Mouse (Mus musculus): ENCODE data around the gene Mup20. TPM values are rescaled to one million over a fixed set of nuclear protein-coding genes. Genes with fewer than 3 reads are reported as not detected.
"Not testable (repeated sequence)": the region's sequence is repeated elsewhere in the genome, so short reads cannot be mapped to it uniquely, and the experiment has no call there.

The Mup20 gene
- polyA plus RNA-seq (2012; rRNA removed): not detected in 2 replicates

DNA sequence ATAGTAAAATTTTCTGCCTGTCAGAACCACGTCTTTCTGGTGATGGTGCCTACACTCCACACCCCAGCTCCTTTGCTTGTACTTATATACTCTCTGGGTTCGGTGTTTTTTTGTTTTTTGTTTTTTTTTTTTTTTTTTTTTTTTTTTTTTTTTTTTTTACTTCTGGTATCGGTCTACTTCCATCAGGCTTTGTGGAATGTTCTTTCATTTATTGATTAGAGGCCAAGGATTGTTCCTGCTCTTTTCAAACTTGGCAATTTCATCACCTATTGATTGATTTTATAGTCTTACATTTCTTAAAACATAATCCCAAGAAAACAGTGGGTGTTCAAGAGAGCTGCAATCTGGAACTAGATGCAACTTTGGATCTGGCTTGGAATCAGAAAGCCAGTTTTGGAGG, at the start of gene Mup20:
TSS of gene Mup20 (minus strand) at position 101 of the 400 bp plus-strand sequence.
- DNase-seq (ENCODE audit: low read depth): not testable (repeated sequence)

DNA sequence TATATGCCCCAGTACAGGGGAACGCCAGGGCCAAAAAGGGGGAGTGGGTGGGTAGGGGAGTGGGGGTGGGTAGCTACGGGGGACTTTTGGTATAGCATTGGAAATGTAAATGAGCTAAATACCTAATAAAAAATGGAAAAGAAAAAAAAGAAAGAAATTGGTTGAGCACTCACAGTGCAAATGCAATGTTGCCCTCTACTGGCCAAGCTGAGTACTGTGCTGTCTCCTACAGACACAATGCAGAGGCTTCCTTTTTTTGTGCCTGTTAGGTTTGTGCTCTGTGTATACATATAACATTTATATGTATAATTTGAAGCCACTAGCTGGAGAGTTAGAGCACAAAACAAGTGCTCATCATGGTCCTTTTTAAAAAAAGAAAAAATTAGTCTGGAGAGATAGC, 49.4 kb upstream of the Mup20 start:
- DNase-seq (ENCODE audit: low read depth): not testable (repeated sequence)

DNA sequence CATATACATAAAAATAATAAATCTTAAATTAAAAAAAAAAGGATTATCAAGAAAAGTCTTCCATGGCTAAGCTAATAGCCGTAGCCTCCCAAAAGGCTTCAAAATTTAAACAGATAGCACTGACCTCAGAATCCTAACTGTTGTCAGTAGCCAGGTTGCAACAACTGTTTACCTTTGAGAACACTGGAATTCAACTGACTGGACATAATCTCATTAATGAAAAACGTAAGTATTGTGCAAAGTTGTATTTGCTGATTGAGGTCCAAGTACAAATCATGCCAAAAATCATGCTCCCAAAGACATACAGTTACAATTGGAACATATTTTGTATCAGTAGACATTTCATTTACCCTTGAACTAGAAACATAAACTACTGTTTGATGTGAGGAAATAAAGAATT, 34.0 kb upstream of the Mup20 start:
- DNase-seq (ENCODE audit: low read depth): no peak

DNA sequence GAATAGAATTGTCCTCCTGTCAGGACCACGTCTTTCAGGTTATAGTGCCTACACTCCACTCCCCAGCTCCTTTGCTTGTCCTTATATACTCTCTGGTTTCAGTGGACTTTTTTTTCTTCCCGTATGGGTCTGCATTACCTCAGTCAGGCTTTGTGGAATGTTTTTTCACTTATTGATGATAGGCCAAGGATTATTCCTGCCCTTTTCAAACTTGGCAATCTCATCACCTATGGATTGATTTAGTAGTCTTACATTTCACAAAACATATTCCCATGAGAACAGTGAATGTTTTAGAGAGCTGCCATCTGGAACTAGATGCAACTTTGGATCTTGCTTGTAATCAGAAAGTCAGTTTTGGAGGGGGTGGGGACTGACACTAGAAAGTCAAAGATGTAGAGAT, 33.3 kb upstream of the Mup20 start, which contains the start of gene Mup3:
TSS of gene Mup3 (minus strand) at position 102 of the 400 bp plus-strand sequence.
- DNase-seq (ENCODE audit: low read depth): no peak

DNA sequence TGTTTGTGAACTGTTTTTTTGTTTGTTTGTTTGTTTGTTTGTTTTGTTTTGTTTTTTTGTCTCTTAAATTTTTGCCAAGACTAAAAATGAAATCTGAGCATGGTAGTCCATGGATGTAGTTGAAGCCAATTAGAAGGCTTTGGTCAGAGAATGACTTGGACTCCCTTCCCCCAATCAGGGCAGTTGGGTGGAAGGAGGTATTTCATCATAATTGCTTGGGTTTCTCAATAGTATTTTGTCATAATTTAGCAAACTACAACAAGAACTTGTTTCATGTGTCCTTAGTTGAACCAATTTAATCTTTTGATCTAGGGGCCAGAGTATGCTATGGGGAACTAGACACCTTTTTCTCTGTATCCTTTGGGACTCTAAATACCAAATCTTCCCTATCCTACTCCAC, 28.8 kb upstream of the Mup20 start:
- DNase-seq (ENCODE audit: low read depth): peak; percentile 1

DNA sequence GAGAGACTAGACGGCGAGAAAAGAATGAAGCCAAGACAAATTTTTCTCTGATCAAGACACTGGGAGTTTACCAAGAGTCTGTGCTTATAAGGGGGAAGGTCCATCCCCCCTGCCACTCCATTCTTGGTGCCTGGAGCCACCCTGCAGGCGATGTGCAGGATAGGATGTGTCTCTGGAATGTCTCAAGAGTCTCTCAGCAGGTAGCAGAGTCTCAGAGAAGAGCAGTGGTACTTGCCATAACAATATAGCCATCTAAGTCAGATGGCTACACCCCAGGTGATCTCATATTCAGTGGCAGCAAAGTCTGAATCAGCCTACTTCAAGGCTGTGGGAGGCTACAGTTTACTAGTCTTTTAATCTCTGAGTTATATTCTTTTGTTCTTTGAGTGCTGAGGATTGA, 21.2 kb upstream of the Mup20 start:
- no peak for DNase-seq (ENCODE audit: low read depth)

DNA sequence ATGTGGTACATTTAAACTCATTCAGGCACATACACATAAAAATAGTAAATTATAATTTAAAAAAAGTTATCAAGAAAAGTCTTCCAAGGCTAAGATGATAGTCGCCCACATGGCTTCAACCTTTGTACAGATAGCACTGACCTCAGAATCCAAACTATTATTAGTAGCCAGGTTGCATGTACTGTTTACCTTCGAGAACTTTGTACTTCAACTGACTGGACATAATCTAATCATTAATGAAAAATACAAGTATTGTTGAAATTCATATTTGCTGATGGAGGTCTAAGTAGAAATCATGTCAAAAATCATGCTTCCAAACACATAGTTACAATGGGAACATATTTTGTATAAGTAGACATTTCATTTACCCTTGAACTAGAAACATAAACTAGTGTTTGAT, 822 bp upstream of the Mup20 start:
- DNase-seq (ENCODE audit: low read depth): not testable (repeated sequence)

DNA sequence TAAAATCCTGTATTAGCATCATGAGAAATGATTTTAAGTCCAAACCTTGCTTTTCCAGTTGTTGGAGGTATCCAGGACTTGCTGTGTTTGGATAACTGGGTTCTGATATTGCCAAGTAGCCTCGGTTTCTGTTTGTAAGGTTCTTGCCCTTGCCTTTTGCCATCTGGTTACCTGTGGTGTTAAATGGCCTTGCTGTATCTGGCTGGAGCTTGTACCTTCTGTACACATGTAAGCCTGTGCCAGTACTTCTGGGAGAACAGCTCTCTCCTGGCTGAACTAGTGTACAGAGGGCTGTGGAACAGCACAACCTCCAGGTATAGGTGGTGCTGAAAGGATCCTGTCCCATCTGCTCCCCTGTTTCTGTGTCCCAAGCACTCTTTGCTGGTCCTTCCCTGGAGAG, 27.7 kb downstream of the Mup20 start:
- DNase-seq (ENCODE audit: low read depth): no peak

DNA sequence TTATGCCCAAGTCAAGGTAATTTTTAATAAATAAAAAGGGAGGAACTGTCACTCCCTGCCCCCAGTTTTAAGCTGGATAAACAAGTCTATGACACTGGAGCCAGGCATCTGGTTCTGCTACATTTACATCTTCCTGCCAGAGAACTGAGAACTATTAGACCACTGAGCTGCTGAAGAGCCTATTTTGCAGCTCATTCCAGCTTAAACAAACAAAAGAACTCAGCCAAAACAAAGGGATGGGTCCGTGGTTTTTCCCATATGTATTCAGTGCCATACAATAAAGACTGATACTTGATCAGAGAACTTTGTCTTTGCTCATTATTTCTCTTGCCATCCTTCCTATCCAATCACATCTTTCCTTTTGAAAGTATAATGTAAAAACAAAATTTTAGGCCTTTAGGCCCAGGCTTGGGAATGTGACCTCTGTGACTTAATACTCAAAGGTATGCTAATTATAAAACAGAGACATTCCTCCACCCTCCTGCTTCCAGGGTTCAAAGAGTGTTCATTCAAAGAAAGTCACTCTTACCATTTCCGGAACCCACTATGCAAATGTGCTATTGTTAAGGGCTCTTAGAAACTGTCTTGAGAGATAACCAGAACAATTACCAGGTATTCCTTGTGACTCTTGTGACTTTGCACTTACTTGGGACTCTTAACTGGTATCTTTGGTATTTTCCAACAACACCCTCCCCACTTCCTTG, 29.6 kb downstream of the Mup20 start:
- DNase-seq (ENCODE audit: low read depth): no peak

DNA sequence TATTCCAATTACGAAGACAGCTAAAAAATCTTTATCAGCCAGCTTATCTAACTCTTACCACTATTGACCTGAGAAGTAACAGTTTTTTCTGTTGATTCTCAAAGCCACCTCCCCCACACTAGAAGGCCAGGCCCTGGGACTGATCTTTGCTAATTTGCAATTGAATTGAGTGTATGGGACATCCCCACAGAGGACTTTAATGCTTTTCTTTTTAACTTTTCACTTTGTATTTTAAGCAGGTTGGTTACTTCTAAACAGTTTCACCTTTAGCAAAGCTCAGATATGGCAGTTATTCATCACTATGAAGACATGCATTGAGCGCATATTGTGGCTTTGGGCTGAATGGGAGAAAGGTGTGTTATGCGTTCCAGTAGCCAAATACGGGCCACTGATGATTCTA, 30.3 kb downstream of the Mup20 start:
- no peak for DNase-seq (ENCODE audit: low read depth)

DNA sequence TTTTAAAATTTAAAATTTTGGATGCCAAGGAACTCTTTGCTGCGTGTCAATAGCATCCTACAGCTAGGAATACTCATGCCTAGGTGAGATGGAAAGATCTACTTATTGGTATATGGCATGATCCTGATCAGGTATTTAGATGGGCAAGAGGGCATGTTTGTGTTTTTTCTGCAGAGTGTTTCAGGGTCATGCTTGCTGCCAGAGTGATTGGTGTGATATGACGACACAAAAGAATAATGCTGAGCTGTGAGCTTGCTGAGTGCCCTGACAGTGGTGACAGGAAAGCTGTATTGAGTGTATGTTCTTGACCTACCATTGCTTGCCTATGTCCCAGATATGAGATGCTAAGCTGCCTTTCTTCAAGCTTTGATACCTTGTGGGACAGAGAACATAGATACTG, 30.8 kb downstream of the Mup20 start:
- DNase-seq (ENCODE audit: low read depth): no peak

DNA sequence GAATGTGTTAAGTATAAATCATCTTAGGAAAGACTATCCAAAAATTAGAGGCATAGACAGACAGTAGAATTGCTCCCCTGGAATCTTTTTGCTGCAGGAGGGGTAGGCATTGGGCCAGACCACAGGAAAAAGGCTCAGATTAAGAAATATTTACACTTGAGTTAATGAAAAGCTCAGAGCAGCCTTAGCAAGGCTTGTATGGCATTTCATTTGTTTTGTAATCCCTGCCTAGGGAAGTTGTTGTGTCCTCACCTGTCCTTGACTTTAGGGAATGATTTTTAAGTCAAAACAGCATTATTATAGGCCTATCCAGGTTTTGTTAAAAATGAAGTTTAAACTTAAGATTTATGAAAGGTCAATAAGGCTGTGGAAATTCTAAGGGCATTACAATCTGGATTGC, 33.4 kb downstream of the Mup20 start:
- not testable (repeated sequence) for DNase-seq (ENCODE audit: low read depth)

Other genes with a start within 250 kb of the Mup20 start
- gene Mup5, start 218.9 kb downstream of the Mup20 start, polyA plus RNA-seq (2012; rRNA removed): 0.20 and 0.51 TPM in 2 replicates
- gene Mup3, start 33.2 kb upstream of the Mup20 start, polyA plus RNA-seq (2012; rRNA removed): 1.2 TPM in 1 of 2 replicates, not detected in the other
- gene Mup21, start 96.7 kb upstream of the Mup20 start, polyA plus RNA-seq (2012; rRNA removed): not detected in 2 replicates
- gene Zfp37, start 176.9 kb upstream of the Mup20 start, polyA plus RNA-seq (2012; rRNA removed): 0.88 and 1.0 TPM in 2 replicates
- gene Slc31a2, start 208.4 kb upstream of the Mup20 start, polyA plus RNA-seq (2012; rRNA removed): 64.9 and 72.7 TPM in 2 replicates